Mouse (Mus musculus) lung, postnatal 0 days (tissue): ENCODE results near the gene Rsc1a1.

Source experiments
- CTCF ChIP-seq: IDR thresholded peaks from 2 replicates; pipeline ENCODE4 v1.5.1; 2016; ENCODE audit warnings: antibody characterized with exemption, mild to moderate bottlenecking
- EP300 ChIP-seq: IDR thresholded peaks from 2 replicates; pipeline ENCODE4 v1.6.1; 2016; ENCODE audit warnings: antibody characterized with exemption, mild to moderate bottlenecking, control low read depth

- TF ChIP-seq CTCF = no peak
- no peak for TF ChIP-seq EP300
Measured at GRCm38 (mm10) chr4:141717633-141718032, 32.2 kb upstream of the Rsc1a1 start.
